8 mouse cellular contexts compared by ENCODE assay signal in the genomic region with DNA sequence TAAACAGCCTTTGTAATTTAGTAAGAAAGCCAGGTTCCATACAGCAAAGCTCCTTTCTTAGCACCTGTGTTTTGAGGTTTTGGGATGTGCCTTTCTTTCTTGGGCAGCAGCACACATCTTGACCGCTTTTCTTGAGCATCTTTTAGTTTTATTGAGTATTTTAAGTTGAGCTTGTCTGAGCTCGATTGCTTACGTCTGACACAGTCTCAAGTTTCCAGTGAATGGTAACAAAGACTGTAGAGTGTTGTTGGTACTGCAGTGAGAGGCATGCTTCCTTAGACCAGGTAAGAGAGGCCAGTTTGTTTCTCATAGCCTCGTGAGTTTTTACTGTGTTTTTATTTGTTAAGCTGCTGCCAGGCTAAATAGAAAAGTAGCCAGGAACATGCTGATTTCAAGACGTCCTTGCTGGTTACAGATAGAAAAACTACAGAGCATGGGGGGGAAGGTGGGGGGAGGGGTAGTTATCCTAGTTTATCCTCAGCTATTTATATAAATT.
A peak's percentile ranks its signal among the peaks of the same experiment; 100 is the strongest.
DNase-seq lines count a peak whose midpoint lies in the region; ATAC-seq and TF ChIP-seq lines count a peak whose summit lies in the region.

No protein-coding gene starts in this region.

- no peak for DNase-seq in lung, adult 2 months
- no peak for DNase-seq in lung, postnatal 14 days
- peak; percentile 77 for DNase-seq in ZHBTc4 (ENCODE audit: low read depth, low spot score)
- no peak for DNase-seq in forebrain, embryonic 11.5 days (ENCODE audit: low spot score)
- DNase-seq in hindlimb bud, embryonic 11.5 days (ENCODE audit: extremely low spot score, low read depth, low spot score): peak; percentile 89
- no peak for DNase-seq in gastrocnemius, postnatal 4 days (ENCODE audit: low spot score in 2 of 2)

- 18% methylated on average over 5 of the region's 5 CpGs for WGBS in lung, adult 2 months
- WGBS in forebrain, embryonic 11.5 days: under 1% methylated on average over 5 of the region's 5 CpGs
- WGBS in liver, embryonic 15.5 days (ENCODE audit: insufficient replicate concordance): 2% methylated on average over 5 of the region's 5 CpGs
- WGBS in neural tube, embryonic 13.5 days: 1% methylated on average over 5 of the region's 5 CpGs

- H3K4me1 ChIP-seq in lung, adult 2 months (ENCODE audit: control insufficient read depth, insufficient read depth, low read length): peaks cover 4% of the 10 kb centered on the region
- 0 out of 2 replicates have a peak, but pooled peaks cover 2% of the 10 kb centered on the region for H3K4me1 ChIP-seq in forebrain, embryonic 11.5 days (replicated peaks; ENCODE audit: control insufficient read depth, insufficient read depth, low read length)
- H3K4me1 ChIP-seq in liver, embryonic 15.5 days (replicated peaks): peaks cover 54% of the 10 kb centered on the region
- peaks cover 13% of the 10 kb centered on the region for H3K4me1 ChIP-seq in neural tube, embryonic 13.5 days (replicated peaks)

- peak overlapping the region; percentile 85 for H3K27ac ChIP-seq in forebrain, embryonic 11.5 days (ENCODE audit: low read depth, low read length)
- peak overlapping the region; percentile 94 for H3K27ac ChIP-seq in liver, embryonic 15.5 days (replicated peaks)
- no peak overlapping the region; the same call in 1 of the 2 replicates for H3K27ac ChIP-seq in neural tube, embryonic 13.5 days (replicated peaks)

- TF ChIP-seq POLR2A in lung, adult 2 months (IDR thresholded peaks at IDR 0.05; ENCODE audit: borderline replicate concordance, extremely low read depth, low read depth, low read length): no peak

- H3K36me3 ChIP-seq in forebrain, embryonic 11.5 days (ENCODE audit: control insufficient read depth, insufficient read depth, low read length): no peaks in the 10 kb centered on the region
- peaks cover 11% of the 10 kb centered on the region for H3K36me3 ChIP-seq in liver, embryonic 15.5 days (replicated peaks)
- no peaks in the 10 kb centered on the region for H3K36me3 ChIP-seq in neural tube, embryonic 13.5 days

- peak overlapping the region; percentile 16 for H3K4me3 ChIP-seq in lung, adult 2 months (replicated peaks; ENCODE audit: extremely low read depth, low read depth, low read length)
- H3K4me3 ChIP-seq in forebrain, embryonic 11.5 days (ENCODE audit: low read depth, low read length): peak overlapping the region; percentile 47
- H3K4me3 ChIP-seq in liver, embryonic 15.5 days (replicated peaks): peak overlapping the region; percentile 67
- H3K4me3 ChIP-seq in neural tube, embryonic 13.5 days: peak overlapping the region; percentile 47

- no peaks in the 10 kb centered on the region for H3K9me3 ChIP-seq in forebrain, embryonic 11.5 days (ENCODE audit: control insufficient read depth, low read length)
- no peaks in the 10 kb centered on the region for H3K9me3 ChIP-seq in liver, embryonic 15.5 days (replicated peaks)
- H3K9me3 ChIP-seq in neural tube, embryonic 13.5 days: no peaks in the 10 kb centered on the region

- TF ChIP-seq CTCF in lung, adult 2 months (IDR thresholded peaks at IDR 0.05; ENCODE audit: insufficient read depth, low read length): no peak

- peak overlapping the region; percentile 49 for H3K4me2 ChIP-seq in forebrain, embryonic 11.5 days (ENCODE audit: low read depth, low read length, severe bottlenecking)
- H3K4me2 ChIP-seq in liver, embryonic 15.5 days: peak overlapping the region; percentile 40
- peak overlapping the region; percentile 68 for H3K4me2 ChIP-seq in neural tube, embryonic 13.5 days

- no peaks in the 10 kb centered on the region for H3K27me3 ChIP-seq in forebrain, embryonic 11.5 days (ENCODE audit: control insufficient read depth, insufficient read depth, low read length)
- H3K27me3 ChIP-seq in liver, embryonic 15.5 days: no peaks in the 10 kb centered on the region
- H3K27me3 ChIP-seq in neural tube, embryonic 13.5 days: no peaks in the 10 kb centered on the region

- peak overlapping the region; percentile 53 for H3K9ac ChIP-seq in forebrain, embryonic 11.5 days (ENCODE audit: low read length)
- peak overlapping the region; percentile 66 for H3K9ac ChIP-seq in liver, embryonic 15.5 days
- peak overlapping the region; percentile 61 for H3K9ac ChIP-seq in neural tube, embryonic 13.5 days

- ATAC-seq in forebrain, embryonic 11.5 days (replicated peaks; ENCODE audit: low FRiP score): peak; percentile 71
- ATAC-seq in liver, embryonic 15.5 days (ENCODE audit: insufficient read depth): 0 out of 2 replicates have a peak, but pooled peaks have one; percentile 14
- peak; percentile 83 for ATAC-seq in neural tube, embryonic 13.5 days (ENCODE audit: low read depth)

Comparison
In these comparisons a context has a peak if more than half of its experiments do, and no peak if none do; other contexts are left out.
1. DNase-seq: peak in ZHBTc4 (single experiment) and hindlimb bud, embryonic 11.5 days (single experiment); none in lung, adult 2 months (single experiment), lung, postnatal 14 days (single experiment), forebrain, embryonic 11.5 days (single experiment) and gastrocnemius, postnatal 4 days (0 of 2).
2. H3K4me3 ChIP-seq: peak in every context shown above with its lines; median percentile 67 in liver, embryonic 15.5 days; 47 in forebrain, embryonic 11.5 days; 47 in neural tube, embryonic 13.5 days; 16 in lung, adult 2 months.
3. ATAC-seq: peak in every context shown above with its lines; median percentile 83 in neural tube, embryonic 13.5 days; 71 in forebrain, embryonic 11.5 days; 14 in liver, embryonic 15.5 days.
4. Peak in every context shown above with its lines, with median percentiles within 50 percentile points of each other: H3K4me2 ChIP-seq and H3K9ac ChIP-seq.